Mouse (Mus musculus) MEL (cell line): ENCODE data around the gene Kank3. TPM values are rescaled to one million over a fixed set of nuclear protein-coding genes. Genes with fewer than 3 reads are reported as not detected.

ENCODE experiments used
- DNase-seq: peaks from one replicate; pipeline ENCODE4 v3.0.0; 2011; ENCODE audit warnings: low read depth, low spot score
- H3K27ac ChIP-seq: 2 replicates; pipeline ENCODE4 v1.5.1; 2012; ENCODE audit warnings: low read depth, mild to moderate bottlenecking, control low read depth, low read length, moderate library complexity; ENCODE audit not compliant: control insufficient read depth
- H3K27me3 ChIP-seq, 2 experiments: fragments of 150-350 bp in 1 of 2; sonication (generic) in 1 of 2; 2 replicates each; pipeline ENCODE4 v1.6.1; 2012; ENCODE audit warnings: low read length in 2 of 2, mild to moderate bottlenecking in 2 of 2, improper control_type of control experiment in 1 of 2, moderate library complexity in 1 of 2; ENCODE audit not compliant: insufficient read depth in 2 of 2, control insufficient read depth in 1 of 2
- H3K36me3 ChIP-seq, 2 experiments: 2 replicates each; pipeline ENCODE4 v1.6.1; 2012 to 2014; ENCODE audit warnings: low read length in 2 of 2, improper control_type of control experiment in 1 of 2, inconsistent platforms in 1 of 2, mild to moderate bottlenecking in 1 of 2; ENCODE audit not compliant: insufficient read depth in 2 of 2, control insufficient read depth in 1 of 2
- H3K4me1 ChIP-seq, 2 experiments: fragments of 150-350 bp in 1 of 2; sonication (generic) in 1 of 2; 2 replicates each; pipeline ENCODE4 v1.6.1; 2012; ENCODE audit warnings: low read length in 2 of 2, improper control_type of control experiment in 1 of 2, mild to moderate bottlenecking in 1 of 2; ENCODE audit not compliant: insufficient read depth in 2 of 2, control insufficient read depth in 1 of 2
- H3K4me3 ChIP-seq, 2 experiments: fragments of 150-350 bp in 1 of 2; sonication (generic) in 1 of 2; 2 replicates each; pipeline ENCODE4 v1.5.1; 2012; ENCODE audit warnings: low read depth in 2 of 2, low read length in 2 of 2, mild to moderate bottlenecking in 2 of 2, moderate library complexity in 2 of 2, control low read depth in 1 of 2, improper control_type of control experiment in 1 of 2; ENCODE audit not compliant: control insufficient read depth in 1 of 2, insufficient read depth in 1 of 2
- H3K79me2 ChIP-seq: 2 replicates; pipeline ENCODE4 v1.6.1; 2012; ENCODE audit warnings: mild to moderate bottlenecking, low read length, moderate library complexity; ENCODE audit not compliant: control insufficient read depth, poor library complexity, insufficient read depth
- H3K9ac ChIP-seq: 2 replicates; pipeline ENCODE4 v1.6.1; 2012; ENCODE audit warnings: low read depth, mild to moderate bottlenecking, control low read depth, low read length, moderate library complexity; ENCODE audit not compliant: control insufficient read depth, poor library complexity, severe bottlenecking
- H3K9me3 ChIP-seq: fragments of 150-350 bp; sonication (generic); replicated peaks from 2 replicates; pipeline ENCODE4 v1.6.1; 2012; ENCODE audit warnings: mild to moderate bottlenecking, low read length, improper control_type of control experiment, moderate library complexity; ENCODE audit not compliant: insufficient read depth
- CHD1 ChIP-seq: IDR thresholded peaks from 2 replicates; pipeline ENCODE4 v1.6.1; 2012; ENCODE audit warnings: low read depth, mild to moderate bottlenecking, inconsistent platforms, low read length, improper control_type of control experiment
- E2F4 ChIP-seq: IDR thresholded peaks from 2 replicates; pipeline ENCODE4 v1.6.1; 2011; ENCODE audit warnings: low read depth, low read length, improper control_type of control experiment, borderline replicate concordance
- ELF1 ChIP-seq: IDR thresholded peaks from 2 replicates; pipeline ENCODE4 v1.6.1; 2014; ENCODE audit warnings: low read depth, mild to moderate bottlenecking, inconsistent platforms, low read length, improper control_type of control experiment, moderate library complexity
- EP300 ChIP-seq, 2 experiments: IDR thresholded peaks; 2 replicates each; pipeline ENCODE4 v1.6.1; 2011; ENCODE audit warnings: improper control_type of control experiment in 2 of 2, low read length in 2 of 2, low read depth in 1 of 2, mild to moderate bottlenecking in 1 of 2
- ETS1 ChIP-seq: IDR thresholded peaks from 2 replicates; pipeline ENCODE4 v1.6.1; 2012; ENCODE audit warnings: low read depth, mild to moderate bottlenecking, inconsistent platforms, low read length, improper control_type of control experiment, moderate library complexity
- GABPA ChIP-seq: IDR thresholded peaks from 2 replicates; pipeline ENCODE4 v1.6.1; 2012; ENCODE audit warnings: low read depth, mild to moderate bottlenecking, inconsistent platforms, low read length, improper control_type of control experiment, moderate library complexity
- GATA1 ChIP-seq: IDR thresholded peaks from 2 replicates; pipeline ENCODE4 v1.6.1; 2011; ENCODE audit warnings: low read depth, low read length, improper control_type of control experiment
- HCFC1 ChIP-seq: IDR thresholded peaks from 2 replicates; pipeline ENCODE4 v1.6.1; 2012; ENCODE audit warnings: low read depth, mild to moderate bottlenecking, inconsistent platforms, low read length, improper control_type of control experiment, moderate library complexity
- JUND ChIP-seq: IDR thresholded peaks from 2 replicates; pipeline ENCODE4 v1.6.1; 2011; ENCODE audit warnings: low read depth, mild to moderate bottlenecking, improper control_type of control experiment, low read length
- KAT2A ChIP-seq: conservative IDR thresholded peaks from 2 replicates; pipeline ENCODE4 v1.6.1; 2012; ENCODE audit warnings: low read depth, low read length, improper control_type of control experiment, inconsistent platforms
- MAFK ChIP-seq: IDR thresholded peaks from 2 replicates; pipeline ENCODE4 v1.6.1; 2011; ENCODE audit warnings: low read depth, mild to moderate bottlenecking, low read length, improper control_type of control experiment, borderline replicate concordance
- MAX ChIP-seq: IDR thresholded peaks from 2 replicates; pipeline ENCODE4 v1.6.1; 2011; ENCODE audit warnings: low read length, improper control_type of control experiment
- MAZ ChIP-seq: IDR thresholded peaks from 2 replicates; pipeline ENCODE4 v1.6.1; 2012; ENCODE audit warnings: low read depth, mild to moderate bottlenecking, inconsistent platforms, low read length, improper control_type of control experiment
- MEF2A ChIP-seq: IDR thresholded peaks from 2 replicates; pipeline ENCODE4 v1.6.1; 2014; ENCODE audit warnings: low read depth, mild to moderate bottlenecking, inconsistent platforms, low read length, improper control_type of control experiment; ENCODE audit not compliant: poor library complexity, insufficient replicate concordance, severe bottlenecking; ENCODE audit errors: extremely low read depth
- MXI1 ChIP-seq: IDR thresholded peaks from 2 replicates; pipeline ENCODE4 v1.6.1; 2011; ENCODE audit warnings: mild to moderate bottlenecking, low read depth, low read length, improper control_type of control experiment
- MYB ChIP-seq: IDR thresholded peaks from 2 replicates; pipeline ENCODE4 v1.6.1; 2011; ENCODE audit warnings: mild to moderate bottlenecking, low read depth, low read length, improper control_type of control experiment
- MYC ChIP-seq: IDR thresholded peaks from 2 replicates; pipeline ENCODE4 v1.6.1; 2011; ENCODE audit warnings: low read depth, mild to moderate bottlenecking, low read length, improper control_type of control experiment, moderate library complexity
- NRF1 ChIP-seq: IDR thresholded peaks from 2 replicates; pipeline ENCODE4 v1.6.1; 2014; ENCODE audit warnings: low read depth, mild to moderate bottlenecking, inconsistent platforms, low read length, improper control_type of control experiment, moderate library complexity; ENCODE audit not compliant: poor library complexity, insufficient read depth, severe bottlenecking
- POLR2A ChIP-seq, 2 experiments: IDR thresholded peaks; 2 replicates each; pipeline ENCODE4 v1.6.1; 2011 to 2012; ENCODE audit warnings: low read length in 2 of 2, mild to moderate bottlenecking in 2 of 2, control low read depth in 1 of 2, improper control_type of control experiment in 1 of 2, low read depth in 1 of 2, moderate library complexity in 1 of 2; ENCODE audit not compliant: control insufficient read depth in 1 of 2, insufficient read depth in 1 of 2, poor library complexity in 1 of 2
- RAD21 ChIP-seq: IDR thresholded peaks from 2 replicates; pipeline ENCODE4 v1.6.1; 2011; ENCODE audit warnings: mild to moderate bottlenecking, low read depth, low read length, improper control_type of control experiment
- SIN3A ChIP-seq: IDR thresholded peaks from 2 replicates; pipeline ENCODE4 v1.6.1; 2012; ENCODE audit warnings: low read length, improper control_type of control experiment, inconsistent platforms
- SMC3 ChIP-seq: IDR thresholded peaks from 2 replicates; pipeline ENCODE4 v1.6.1; 2011; ENCODE audit warnings: low read depth, low read length, improper control_type of control experiment
- TAL1 ChIP-seq: IDR thresholded peaks from 2 replicates; pipeline ENCODE4 v1.6.1; 2012; ENCODE audit warnings: mild to moderate bottlenecking, inconsistent platforms, low read length, moderate library complexity, mixed read lengths
- TBP ChIP-seq: IDR thresholded peaks from 2 replicates; pipeline ENCODE4 v1.8.0; 2011; ENCODE audit warnings: low read depth, low read length, improper control_type of control experiment
- TCF12 ChIP-seq: IDR thresholded peaks from 2 replicates; pipeline ENCODE4 v1.6.1; 2014; ENCODE audit warnings: low read depth, mild to moderate bottlenecking, inconsistent platforms, low read length, improper control_type of control experiment, moderate library complexity
- USF1 ChIP-seq: IDR thresholded peaks from 2 replicates; pipeline ENCODE4 v1.6.1; 2014; ENCODE audit warnings: low read depth, mild to moderate bottlenecking, inconsistent platforms, low read length, improper control_type of control experiment, moderate library complexity
- ZKSCAN1 ChIP-seq: IDR thresholded peaks from 2 replicates; pipeline ENCODE4 v1.6.1; 2012; ENCODE audit warnings: low read depth, mild to moderate bottlenecking, inconsistent platforms, low read length, improper control_type of control experiment, moderate library complexity
- ZMIZ1 ChIP-seq: IDR thresholded peaks from 2 replicates; pipeline ENCODE4 v1.6.1; 2012; ENCODE audit warnings: low read depth, mild to moderate bottlenecking, inconsistent platforms, low read length, improper control_type of control experiment, moderate library complexity
- ZNF384 ChIP-seq: IDR thresholded peaks from 2 replicates; pipeline ENCODE4 v1.6.1; 2012; ENCODE audit warnings: low read depth, mild to moderate bottlenecking, inconsistent platforms, low read length, improper control_type of control experiment
- polyA plus RNA-seq, 2 experiments: library from polyadenylated mRNA; stranded (reverse) in 1 of 2; unstranded in 1 of 2; fragments of >175 nt in 1 of 2; fragments of >200 nt in 1 of 2; gene quantifications; 2 replicates each; pipeline versions ENCODE4 v1.2.1 to v1.2.4; 2012; ENCODE audit warnings: low replicate concordance in 2 of 2, low read depth in 1 of 2; ENCODE audit not compliant: insufficient read length in 2 of 2, insufficient read depth in 1 of 2, missing spikeins in 1 of 2
- total RNA-seq: library from RNA; depleted of rRNA; stranded (reverse); fragments of 300-350 nt; gene quantifications from 2 replicates; pipeline ENCODE4 v1.2.3, GENCODE M21; 2012

The Kank3 gene
- total and polyA plus RNA-seq, 3 experiments = 5.2 to 5.5 TPM; not detected in 1

GRCm38 (mm10) chr17:33816612-33817011, 6.3 kb downstream of the Kank3 start:
- peaks cover 3% of the 10 kb centered on the region; the same call in 1 of the 2 replicates for H3K79me2 ChIP-seq
- TF ChIP-seq TCF12 (no peak), MXI1 (no peak), ZKSCAN1 (no peak), MYC (no peak), ELF1 (no peak), TBP (no peak), KAT2A (no peak), NRF1 (no peak), E2F4 (no peak), ZMIZ1 (no peak), USF1 (no peak)
- H3K4me1 ChIP-seq = peaks cover 0 to 5% of the 10 kb centered on the region in 2 experiments; a peak in 2 of 4 replicates
- no peaks in the 10 kb centered on the region for H3K9me3 ChIP-seq
- no peaks in the 10 kb centered on the region for H3K27me3 ChIP-seq
- H3K27ac ChIP-seq = peak overlapping the region; percentile 63; the same call in 1 of the 2 replicates
- H3K9ac ChIP-seq = peak overlapping the region; percentile 86
- peak overlapping the region; percentile 69 to 77 for H3K4me3 ChIP-seq
- DNase-seq = no peak
- H3K36me3 ChIP-seq = peaks cover 4 to 5% of the 10 kb centered on the region in 2 experiments

GRCm38 (mm10) chr17:33817184-33817968, 7.1 kb downstream of the Kank3 start:
- peak overlapping the region; percentile 63 for H3K27ac ChIP-seq
- peak; percentile 98 for DNase-seq
- peak overlapping the region; percentile 86 for H3K9ac ChIP-seq
- H3K9me3 ChIP-seq = no peaks in the 10 kb centered on the region
- H3K27me3 ChIP-seq = no peaks in the 10 kb centered on the region
- H3K79me2 ChIP-seq = peaks cover 3% of the 10 kb centered on the region; the same call in 1 of the 2 replicates
- peaks cover 0 to 8% of the 10 kb centered on the region in 2 experiments; a peak in 2 of 4 replicates for H3K4me1 ChIP-seq
- peaks cover 6 to 7% of the 10 kb centered on the region in 2 experiments for H3K36me3 ChIP-seq
- H3K4me3 ChIP-seq = peak overlapping the region; percentile 69 to 77
- TF ChIP-seq HCFC1 = no peak; the same call in 1 of the 2 replicates
- TF ChIP-seq MEF2A = no peak
- no peak for TF ChIP-seq EP300 (IDR thresholded peaks at IDR 0.05; ENCODE audit: low read depth in 1 of 2, low read length in 2 of 2)
- TF ChIP-seq MYC = peak; percentile 74
- no peak for TF ChIP-seq TBP
- TF ChIP-seq MAX = peak; percentile 62
- TF ChIP-seq JUND = no peak
- no peak for TF ChIP-seq MYB
- TF ChIP-seq GATA1 = no peak
- TF ChIP-seq MAZ = no peak
- peak; percentile 55; the same call in 1 of the 2 replicates for TF ChIP-seq SIN3A
- TF ChIP-seq TCF12 = no peak
- TF ChIP-seq TAL1 = no peak
- TF ChIP-seq ETS1 = no peak
- TF ChIP-seq GABPA = no peak
- TF ChIP-seq ZNF384 = no peak
- no peak for TF ChIP-seq SMC3
- 0 out of 2 replicates have a peak, but pooled peaks have one; percentile 40 for TF ChIP-seq ELF1
- TF ChIP-seq ZKSCAN1 = no peak
- peak; percentile 44 to 87; a peak in 2 of 4 replicates for TF ChIP-seq POLR2A (IDR thresholded peaks at IDR 0.05; ENCODE audit: control insufficient read depth in 1 of 2, insufficient read depth in 1 of 2, low read depth in 1 of 2, low read length in 2 of 2, poor library complexity in 1 of 2)
- TF ChIP-seq USF1 = 0 out of 2 replicates have a peak, but pooled peaks have one; percentile 12
- TF ChIP-seq CHD1 = no peak
- TF ChIP-seq RAD21 = no peak
- no peak for TF ChIP-seq MAFK
- no peak for TF ChIP-seq E2F4
